Mouse (Mus musculus): Measurements from ENCODE around the gene Chp1. TPM values are rescaled to one million over a fixed set of nuclear protein-coding genes. Genes with fewer than 3 reads are reported as not detected.

Gene Chp1
- polyA plus RNA-seq, 1 experiment from 2014 or later: 40.6 TPM

Other genes starting within 250 kb of the Chp1 start
- 7.7 and 8.7 TPM in 2 replicates for gene Dll4, start 221.9 kb upstream of the Chp1 start, polyA plus RNA-seq (2015; fragmentation: Nextera tagmentation; extraction: Ambion mirVana)
- gene Chac1, start 196.5 kb upstream of the Chp1 start, polyA plus RNA-seq (2015; fragmentation: Nextera tagmentation; extraction: Ambion mirVana): 0.35 and 0.78 TPM in 2 replicates
- gene Ino80, start 70.0 kb upstream of the Chp1 start, polyA plus RNA-seq (2015; fragmentation: Nextera tagmentation; extraction: Ambion mirVana): 2.4 and 2.6 TPM in 2 replicates
- gene Exd1, start 70 bp upstream of the Chp1 start, polyA plus RNA-seq (2015; fragmentation: Nextera tagmentation; extraction: Ambion mirVana): 0.13 and 0.20 TPM in 2 replicates
- gene Nusap1, start 70.6 kb downstream of the Chp1 start, polyA plus RNA-seq (2015; fragmentation: Nextera tagmentation; extraction: Ambion mirVana): 43.6 and 46.0 TPM in 2 replicates
- gene Oip5, start 70.8 kb downstream of the Chp1 start, polyA plus RNA-seq (2015; fragmentation: Nextera tagmentation; extraction: Ambion mirVana): 20.4 and 22.8 TPM in 2 replicates
- gene Ndufaf1, start 115.1 kb downstream of the Chp1 start, polyA plus RNA-seq (2015; fragmentation: Nextera tagmentation; extraction: Ambion mirVana): 49.0 and 53.0 TPM in 2 replicates
- 21.6 and 25.6 TPM in 2 replicates for gene Rtf1, start 127.4 kb downstream of the Chp1 start, polyA plus RNA-seq (2015; fragmentation: Nextera tagmentation; extraction: Ambion mirVana)
- gene Itpka, start 194.6 kb downstream of the Chp1 start, polyA plus RNA-seq (2015; fragmentation: Nextera tagmentation; extraction: Ambion mirVana): 1.8 and 2.1 TPM in 2 replicates
- gene Ltk, start 212.7 kb downstream of the Chp1 start, polyA plus RNA-seq (2015; fragmentation: Nextera tagmentation; extraction: Ambion mirVana): 0.10 and 0.19 TPM in 2 replicates
- gene Rpap1, start 239.8 kb downstream of the Chp1 start, polyA plus RNA-seq (2015; fragmentation: Nextera tagmentation; extraction: Ambion mirVana): 17.6 and 19.4 TPM in 2 replicates

Data from heart, embryonic 13.5 days (tissue).